Mouse (Mus musculus): ENCODE results near the gene Xpr1. TPM values are rescaled to one million over a fixed set of nuclear protein-coding genes. Genes with fewer than 3 reads are reported as not detected.

Gene Xpr1
- polyA plus RNA-seq, 1 experiment from 2014 or later = 49.8 TPM

DNA sequence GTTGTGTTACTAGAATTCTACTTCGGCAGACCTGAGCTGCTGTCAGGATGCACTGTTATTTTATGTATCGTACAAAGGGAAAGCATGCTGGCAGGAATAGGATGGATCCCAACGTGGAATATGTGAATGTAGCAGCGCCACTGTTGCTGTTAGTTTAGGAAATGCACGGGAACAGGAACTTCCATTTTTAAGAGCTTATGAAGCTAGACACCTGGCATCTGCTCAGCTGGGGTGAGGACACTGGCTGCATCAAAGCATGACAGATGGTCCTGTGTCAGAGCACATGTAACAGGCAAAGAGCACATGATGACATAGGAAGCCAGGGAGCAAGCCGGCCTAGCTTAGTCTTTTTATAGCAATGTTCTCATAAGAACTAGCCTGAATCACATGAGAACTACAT is 22.4 kb downstream of the Xpr1 start:
- Histone ChIP-seq H3K4me3 (no peak overlapping the region), H3K9me3 (no peaks in the 10 kb centered on the region), H3K4me2 (no peak overlapping the region), H3K4me1 (replicated peaks) (no peaks in the 10 kb centered on the region), H3K27ac (replicated peaks) (no peak overlapping the region), H3K27me3 (no peaks in the 10 kb centered on the region), H3K9ac (no peak overlapping the region), H3K36me3 (no peaks in the 10 kb centered on the region)
- no peak for ATAC-seq (ENCODE audit: low FRiP score, low read depth)
- 78% methylated on average over 6 of the region's 6 CpGs for WGBS

DNA sequence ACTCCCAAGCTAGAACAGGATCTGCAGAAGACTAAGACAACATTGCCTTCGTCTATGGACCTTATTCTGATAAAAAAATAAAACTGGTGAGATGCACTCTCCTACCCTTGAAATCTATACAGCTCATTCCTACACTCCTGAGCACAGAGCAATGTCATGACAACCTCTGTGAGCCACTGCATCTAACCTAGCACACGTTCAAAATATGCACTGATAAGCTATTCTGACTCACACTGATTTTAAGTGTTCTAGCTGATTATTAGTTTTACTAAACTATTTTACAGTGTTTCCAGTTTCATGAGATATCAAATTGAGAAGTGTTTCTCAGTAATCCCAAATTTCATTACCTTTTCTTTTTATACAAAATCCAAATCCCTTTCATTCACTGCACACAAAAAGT is 23.2 kb downstream of the Xpr1 start:
- H3K36me3 ChIP-seq = no peaks in the 10 kb centered on the region
- WGBS = 79% methylated on average over 2 of the region's 2 CpGs

DNA sequence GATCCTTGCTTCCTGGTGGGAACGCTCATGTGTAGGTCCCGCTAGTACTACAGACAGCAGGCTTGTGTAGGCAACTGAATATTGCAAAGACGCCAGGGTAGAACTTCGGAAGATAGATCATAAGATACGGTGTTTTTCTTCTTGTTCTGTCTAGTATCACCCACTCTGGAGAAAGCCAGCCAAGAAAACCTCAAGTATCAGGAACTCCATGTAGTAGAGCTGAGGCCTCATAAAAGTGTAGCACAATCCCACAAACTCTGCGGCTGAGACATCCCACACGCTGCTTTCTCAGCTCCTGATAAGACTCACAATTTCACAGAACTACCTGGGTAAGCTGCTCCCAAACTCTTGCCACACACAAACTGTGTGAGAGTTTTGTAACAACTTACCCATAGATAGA is 24.4 kb downstream of the Xpr1 start:
- WGBS = 97% methylated on average over 7 of the region's 7 CpGs
- H3K27ac ChIP-seq (replicated peaks) = no peak overlapping the region
- H3K4me1 ChIP-seq (replicated peaks) = 0 out of 2 replicates have a peak, but pooled peaks cover 10% of the 10 kb centered on the region
- no peak for ATAC-seq (ENCODE audit: low FRiP score, low read depth)
- no peak overlapping the region for H3K4me2 ChIP-seq
- no peak overlapping the region for H3K4me3 ChIP-seq
- no peaks in the 10 kb centered on the region for H3K27me3 ChIP-seq
- no peak overlapping the region for H3K9ac ChIP-seq
- H3K36me3 ChIP-seq = no peaks in the 10 kb centered on the region
- no peaks in the 10 kb centered on the region for H3K9me3 ChIP-seq

More for the DNA sequence above, 23.2 kb downstream of the Xpr1 start:
- no peak overlapping the region for H3K9ac ChIP-seq
- no peak for ATAC-seq (ENCODE audit: low FRiP score, low read depth)
- 0 out of 2 replicates have a peak, but pooled peaks cover 4% of the 10 kb centered on the region for H3K4me1 ChIP-seq (replicated peaks)
- H3K4me2 ChIP-seq = no peak overlapping the region
- no peaks in the 10 kb centered on the region for H3K27me3 ChIP-seq
- H3K9me3 ChIP-seq = no peaks in the 10 kb centered on the region
- H3K27ac ChIP-seq (replicated peaks) = no peak overlapping the region
- H3K4me3 ChIP-seq = no peak overlapping the region

GRCm38 (mm10) chr1:155391537-155391936 is 25.7 kb downstream of the Xpr1 start:
- ATAC-seq (ENCODE audit: low FRiP score, low read depth) = no peak
- H3K4me3 ChIP-seq = no peak overlapping the region
- no peak overlapping the region for H3K9ac ChIP-seq
- no peak overlapping the region for H3K27ac ChIP-seq (replicated peaks)
- H3K4me2 ChIP-seq = no peak overlapping the region
- no peaks in the 10 kb centered on the region for H3K27me3 ChIP-seq
- 60% methylated on average over 4 of the region's 4 CpGs for WGBS
- no peaks in the 10 kb centered on the region for H3K9me3 ChIP-seq
- H3K4me1 ChIP-seq (replicated peaks) = 0 out of 2 replicates have a peak, but pooled peaks cover 10% of the 10 kb centered on the region
- H3K36me3 ChIP-seq = no peaks in the 10 kb centered on the region

GRCm38 (mm10) chr1:155388418-155388817 is 28.8 kb downstream of the Xpr1 start:
- Histone ChIP-seq H3K36me3 (peaks cover 5% of the 10 kb centered on the region), H3K9me3 (no peaks in the 10 kb centered on the region), H3K4me2 (no peak overlapping the region), H3K9ac (no peak overlapping the region), H3K27me3 (no peaks in the 10 kb centered on the region), H3K4me1 (replicated peaks) (0 out of 2 replicates have a peak, but pooled peaks cover 10% of the 10 kb centered on the region), H3K27ac (replicated peaks) (no peak overlapping the region), H3K4me3 (no peak overlapping the region)
- ATAC-seq (ENCODE audit: low FRiP score, low read depth) = no peak
- WGBS = 35% methylated on average over 1 of the region's 1 CpGs

DNA sequence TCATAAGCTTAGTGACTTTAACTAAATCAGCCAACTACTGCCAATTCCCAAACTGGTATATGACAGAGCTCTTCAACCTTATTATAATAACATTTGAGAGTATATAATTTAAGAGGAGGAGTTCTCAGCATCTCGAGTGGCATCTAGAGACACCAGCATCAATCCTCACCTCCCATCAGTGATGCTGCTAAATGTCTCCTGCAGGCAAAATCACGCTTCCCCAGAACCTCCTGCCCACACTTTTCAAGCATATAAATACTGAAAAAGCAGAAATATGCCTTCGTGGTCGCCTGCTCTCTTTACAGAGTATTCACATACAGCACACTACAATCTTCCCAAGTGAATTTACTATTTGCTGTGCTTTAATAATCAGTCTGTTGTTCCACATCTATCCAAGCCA is 30.7 kb downstream of the Xpr1 start:
- H3K9ac ChIP-seq = no peak overlapping the region
- no peak overlapping the region for H3K4me3 ChIP-seq
- H3K36me3 ChIP-seq = peaks cover 5% of the 10 kb centered on the region
- WGBS = 70% methylated on average over 4 of the region's 4 CpGs
- H3K4me1 ChIP-seq (replicated peaks) = 0 out of 2 replicates have a peak, but pooled peaks cover 10% of the 10 kb centered on the region
- ATAC-seq (ENCODE audit: low FRiP score, low read depth) = no peak
- no peaks in the 10 kb centered on the region for H3K27me3 ChIP-seq
- no peaks in the 10 kb centered on the region for H3K9me3 ChIP-seq
- H3K27ac ChIP-seq (replicated peaks) = no peak overlapping the region
- no peak overlapping the region for H3K4me2 ChIP-seq

DNA sequence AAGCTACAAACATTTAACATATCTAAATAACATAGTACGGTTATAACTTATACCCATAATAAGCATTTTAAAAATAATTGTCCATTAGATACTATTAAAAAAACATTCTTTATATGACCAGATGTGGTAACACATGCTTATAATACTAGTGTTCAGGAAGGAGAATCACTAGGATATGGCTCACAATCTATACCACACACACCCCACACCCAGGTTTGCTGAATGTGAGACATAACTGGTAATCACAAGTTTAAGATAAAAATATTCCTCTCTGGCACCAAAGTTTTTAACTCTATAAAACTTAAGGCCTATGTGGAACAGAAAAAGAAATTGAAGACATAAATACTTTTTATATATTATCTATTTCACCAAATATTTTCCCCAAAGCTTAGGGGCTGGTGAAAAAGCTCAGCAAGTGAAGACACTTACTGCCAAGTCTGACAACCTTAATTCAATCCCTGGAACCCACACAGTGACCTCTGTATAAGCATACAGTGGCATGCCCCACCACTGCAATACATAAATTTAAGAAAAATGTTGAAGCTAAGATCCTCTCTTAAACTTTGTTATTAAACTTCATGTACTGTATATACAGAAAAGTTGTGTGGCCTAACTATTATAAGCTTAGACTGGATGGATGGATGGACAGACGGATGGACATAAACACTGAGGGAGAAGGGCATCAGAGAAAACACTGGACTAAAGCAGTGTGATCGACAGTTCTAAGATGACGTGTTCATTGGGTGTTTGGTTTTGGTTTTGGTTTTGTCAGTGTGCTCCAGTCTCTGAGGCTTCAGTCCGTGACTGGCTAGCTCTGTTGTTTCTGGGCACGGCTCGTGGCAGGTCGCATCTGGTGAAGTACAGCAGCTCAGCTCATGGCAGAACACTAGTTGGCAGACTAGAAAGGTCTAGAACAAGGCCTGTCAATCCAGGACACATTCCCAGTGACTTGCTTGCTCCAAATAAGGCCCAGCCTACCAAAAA is 33.6 kb downstream of the Xpr1 start:
- Histone ChIP-seq H3K36me3 (peaks cover 5% of the 10 kb centered on the region), H3K27ac (replicated peaks) (no peak overlapping the region), H3K4me1 (replicated peaks) (0 out of 2 replicates have a peak, but pooled peaks cover 4% of the 10 kb centered on the region), H3K4me2 (no peak overlapping the region), H3K9ac (no peak overlapping the region), H3K4me3 (no peak overlapping the region), H3K27me3 (no peaks in the 10 kb centered on the region), H3K9me3 (no peaks in the 10 kb centered on the region)
- no peak for ATAC-seq (ENCODE audit: low FRiP score, low read depth)
- WGBS = 95% methylated on average over 8 of the region's 8 CpGs

- Histone ChIP-seq H3K4me3 (no peak overlapping the region), H3K27ac (replicated peaks) (no peak overlapping the region), H3K9me3 (no peaks in the 10 kb centered on the region), H3K9ac (no peak overlapping the region), H3K4me2 (no peak overlapping the region), H3K27me3 (no peaks in the 10 kb centered on the region), H3K36me3 (peaks cover 5% of the 10 kb centered on the region), H3K4me1 (replicated peaks) (no peaks in the 10 kb centered on the region)
- WGBS = 82% methylated on average over 1 of the region's 1 CpGs
- ATAC-seq (ENCODE audit: low FRiP score, low read depth) = no peak
Observed at GRCm38 (mm10) chr1:155381931-155382330, 35.3 kb downstream of the Xpr1 start.

DNA sequence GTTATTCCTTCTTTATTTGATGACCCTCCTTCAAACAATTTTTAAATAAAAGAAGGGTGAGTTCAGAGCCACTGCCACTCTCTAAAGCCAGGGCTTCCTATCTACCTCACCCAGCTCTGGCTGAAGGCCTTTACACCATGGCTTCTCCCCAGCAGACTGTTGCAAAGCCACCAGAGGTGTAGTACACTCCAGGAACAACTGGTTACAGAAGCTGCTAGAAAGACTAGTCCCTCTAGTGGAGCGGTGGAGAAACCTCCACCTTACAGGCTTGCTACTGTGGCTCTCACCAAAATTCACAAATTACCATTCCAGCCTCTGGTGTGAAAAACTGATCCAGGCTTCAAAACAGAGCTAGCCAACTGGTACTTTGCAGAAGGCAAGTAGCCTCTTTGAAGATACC is 37.9 kb downstream of the Xpr1 start:
- ATAC-seq (ENCODE audit: low FRiP score, low read depth) = no peak
- no peak overlapping the region for H3K9ac ChIP-seq
- no peak overlapping the region for H3K4me3 ChIP-seq
- H3K27ac ChIP-seq (replicated peaks) = no peak overlapping the region
- no peak overlapping the region for H3K4me2 ChIP-seq
- no peaks in the 10 kb centered on the region for H3K4me1 ChIP-seq (replicated peaks)
- peaks cover 5% of the 10 kb centered on the region for H3K36me3 ChIP-seq
- H3K9me3 ChIP-seq = no peaks in the 10 kb centered on the region
- no peaks in the 10 kb centered on the region for H3K27me3 ChIP-seq
- WGBS = 91% methylated on average over 1 of the region's 1 CpGs

DNA sequence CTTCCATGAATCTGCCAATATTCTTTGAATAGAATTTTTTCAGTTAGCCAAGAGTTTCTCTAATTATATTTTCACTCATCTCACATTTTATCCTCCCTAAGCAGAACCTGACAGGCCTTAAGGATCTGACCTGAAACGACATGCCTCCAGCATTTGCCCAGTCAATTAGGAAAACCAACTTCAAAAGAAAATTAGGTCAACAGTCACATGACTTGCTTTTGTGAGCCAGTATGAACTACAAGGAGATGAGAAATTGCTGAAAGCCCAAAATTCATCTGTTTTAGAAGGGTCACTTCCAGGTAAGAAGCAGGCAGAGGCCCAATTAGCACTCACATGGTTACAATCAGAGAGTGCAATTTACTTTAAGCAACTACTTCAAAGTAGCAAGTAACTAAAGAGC is 44.4 kb downstream of the Xpr1 start:
- H3K36me3 ChIP-seq = no peaks in the 10 kb centered on the region
- no peak overlapping the region for H3K27ac ChIP-seq (replicated peaks)
- no peak overlapping the region for H3K9ac ChIP-seq
- WGBS = 63% methylated on average over 1 of the region's 1 CpGs
- H3K4me3 ChIP-seq = no peak overlapping the region
- no peaks in the 10 kb centered on the region for H3K9me3 ChIP-seq
- H3K4me1 ChIP-seq (replicated peaks) = 0 out of 2 replicates have a peak, but pooled peaks cover 9% of the 10 kb centered on the region
- ATAC-seq (ENCODE audit: low FRiP score, low read depth) = no peak
- no peaks in the 10 kb centered on the region for H3K27me3 ChIP-seq
- no peak overlapping the region for H3K4me2 ChIP-seq

DNA sequence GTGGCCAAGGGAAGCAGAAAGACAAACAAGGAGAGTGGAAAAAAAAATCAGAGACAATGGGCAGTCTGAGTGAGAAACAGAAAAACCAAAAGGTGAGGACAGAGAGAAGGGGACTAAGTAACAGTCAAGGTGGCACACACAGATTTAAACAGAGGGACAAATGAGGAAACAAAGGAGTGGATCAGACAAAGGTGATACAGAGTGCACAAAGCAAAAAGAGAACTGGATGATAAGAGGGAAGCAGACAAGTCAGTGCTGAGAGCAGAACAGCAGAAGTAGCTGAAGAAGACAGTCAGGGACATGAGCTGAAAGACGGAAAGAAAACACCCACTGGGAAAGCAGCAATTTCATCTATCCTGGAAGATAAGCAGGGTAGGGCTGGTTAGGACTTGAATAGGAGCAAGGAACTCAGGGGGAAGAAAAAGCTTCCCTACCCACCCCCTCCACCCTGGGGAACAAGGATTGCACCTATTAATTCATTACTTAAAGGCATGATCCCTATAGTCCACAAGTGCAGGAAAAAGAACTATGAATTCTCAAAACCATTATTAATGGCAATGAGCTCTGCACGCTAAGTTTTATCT is 47.0 kb downstream of the Xpr1 start:
- Histone ChIP-seq H3K27me3 (no peaks in the 10 kb centered on the region), H3K9me3 (no peaks in the 10 kb centered on the region), H3K27ac (replicated peaks) (peak overlapping the region; percentile 50; the same call in 1 of the 2 replicates), H3K4me1 (replicated peaks) (peaks cover 9% of the 10 kb centered on the region; the same call in 1 of the 2 replicates), H3K36me3 (no peaks in the 10 kb centered on the region), H3K9ac (no peak overlapping the region), H3K4me3 (no peak overlapping the region), H3K4me2 (no peak overlapping the region)
- WGBS = 49% methylated on average over 2 of the region's 2 CpGs
- ATAC-seq (ENCODE audit: low FRiP score, low read depth) = no peak

GRCm38 (mm10) chr1:155366366-155366765 is 50.8 kb downstream of the Xpr1 start:
- Histone ChIP-seq H3K4me3 (no peak overlapping the region), H3K36me3 (no peaks in the 10 kb centered on the region), H3K4me2 (no peak overlapping the region), H3K9ac (no peak overlapping the region), H3K27ac (replicated peaks) (no peak overlapping the region), H3K4me1 (replicated peaks) (peaks cover 9% of the 10 kb centered on the region; the same call in 1 of the 2 replicates), H3K27me3 (no peaks in the 10 kb centered on the region), H3K9me3 (no peaks in the 10 kb centered on the region)
- ATAC-seq (ENCODE audit: low FRiP score, low read depth) = no peak
- 51% methylated on average over 4 of the region's 4 CpGs for WGBS
